20 mouse cellular contexts compared by ENCODE assay signal in the genomic region with DNA sequence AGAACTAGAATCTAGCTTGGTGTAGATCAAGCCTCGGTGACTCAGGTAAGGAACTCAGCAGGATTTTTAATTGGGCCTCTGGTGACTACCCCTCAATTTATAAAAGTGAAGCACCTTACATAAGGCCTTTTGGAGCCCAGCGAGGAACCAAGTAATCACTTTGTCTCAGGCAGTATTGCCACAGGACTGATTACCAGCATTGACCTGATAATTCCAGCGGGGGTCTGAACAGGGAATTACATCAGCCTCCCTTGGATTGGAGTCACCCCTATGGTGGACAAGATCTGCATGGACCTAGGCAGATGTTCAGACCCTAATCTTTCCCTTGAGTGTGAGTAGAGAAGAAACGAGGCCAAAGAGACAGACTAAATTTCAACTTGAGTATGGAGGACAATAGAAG. TPM values are rescaled to one million over a fixed set of nuclear protein-coding genes. Genes with fewer than 3 reads are reported as not detected.
"Had no signal": no experiment of that assay in that cellular context is flagged by ENCODE, and none has a peak within 500 bp of the region (broad histone marks: within the 10 kb centered on the region; RNA-seq: fewer than 3 reads in every experiment).

No protein-coding gene starts in this region.

- H3K36me3 ChIP-seq: neural tube, embryonic 12.5 days; neural tube, embryonic 13.5 days; neural tube, embryonic 15.5 days; stomach, embryonic 15.5 days had no signal

- H3K9ac ChIP-seq: neural tube, embryonic 12.5 days; neural tube, embryonic 13.5 days; neural tube, embryonic 15.5 days; stomach, embryonic 15.5 days had no signal

- H3K4me2 ChIP-seq: neural tube, embryonic 12.5 days; neural tube, embryonic 13.5 days; neural tube, embryonic 15.5 days; stomach, embryonic 15.5 days had no signal

- H3K4me3 ChIP-seq: neural tube, embryonic 12.5 days; neural tube, embryonic 13.5 days; neural tube, embryonic 15.5 days; stomach, embryonic 15.5 days had no signal

- H3K27ac ChIP-seq: neural tube, embryonic 12.5 days; neural tube, embryonic 13.5 days; neural tube, embryonic 15.5 days; stomach, embryonic 15.5 days; stomach, postnatal 0 days had no signal

- H3K4me1 ChIP-seq: neural tube, embryonic 12.5 days; neural tube, embryonic 13.5 days; neural tube, embryonic 15.5 days; stomach, embryonic 15.5 days had no signal

- H3K27me3 ChIP-seq: stomach, embryonic 15.5 days had no signal

- DNase-seq: retina, postnatal 1 day; right cerebral cortex, adult 18-20 months; right cerebral cortex, postnatal 14 days; right cerebral cortex, postnatal 25 days; right cerebral cortex, postnatal 4 days; spleen, adult 18-20 months; thymus, adult 18-20 months; thymus, adult 2 months; thymus, postnatal 14 days; thymus, postnatal 25 days; thymus, postnatal 36 days; thymus, postnatal 4 days had no signal

- H3K9me3 ChIP-seq: neural tube, embryonic 15.5 days; stomach, embryonic 15.5 days had no signal

RNA-seq across cellular contexts. Expression of gene Dbx2, which starts 26.9 kb away (rescaled TPM):
- polyA plus RNA-seq: spleen, adult 2 months; stomach, embryonic 14.5 days; stomach, embryonic 16.5 days; stomach, postnatal 0 days had no signal
